ENCODE assay signal across 9 mouse cellular contexts in genomic region chr10:77583795-77584422, GRCm38 (mm10). TPM values are rescaled to one million over a fixed set of nuclear protein-coding genes. Genes with fewer than 3 reads are reported as not detected.
DNase-seq lines count a peak whose midpoint lies in the region; ATAC-seq and TF ChIP-seq lines count a peak whose summit lies in the region.
"Had no signal": no experiment of that assay in that cellular context is flagged by ENCODE, and none has a peak within 500 bp of the region (broad histone marks: within the 10 kb centered on the region; RNA-seq: fewer than 3 reads in every experiment).

No protein-coding gene starts in this region.

- H3K27ac ChIP-seq in hindbrain, postnatal 0 days, result no peak overlapping the region
- no peak overlapping the region for H3K27ac ChIP-seq in hindbrain, embryonic 10.5 days
- H3K27ac ChIP-seq in cortical plate, adult 2 months (ENCODE audit: insufficient read depth, low read length), result no peak overlapping the region
- H3K27ac ChIP-seq: lung, embryonic 15.5 days had no signal

- no peak for TF ChIP-seq POLR2A in cortical plate, adult 2 months (IDR thresholded peaks at IDR 0.05; ENCODE audit: extremely low read depth, insufficient read depth, low read length)

- H3K27me3 ChIP-seq in hindbrain, postnatal 0 days (ENCODE audit: insufficient read depth, low read length), result no peaks in the 10 kb centered on the region
- H3K27me3 ChIP-seq in hindbrain, embryonic 10.5 days (ENCODE audit: insufficient read depth, poor library complexity, severe bottlenecking), result no peaks in the 10 kb centered on the region
- H3K27me3 ChIP-seq: lung, embryonic 15.5 days had no signal

- H3K9me3 ChIP-seq in hindbrain, postnatal 0 days (ENCODE audit: low read length), result no peaks in the 10 kb centered on the region
- H3K9me3 ChIP-seq in hindbrain, embryonic 10.5 days, result no peaks in the 10 kb centered on the region
- H3K9me3 ChIP-seq: lung, embryonic 15.5 days had no signal

- no peaks in the 10 kb centered on the region for H3K36me3 ChIP-seq in hindbrain, postnatal 0 days (ENCODE audit: insufficient read depth, low read length)
- H3K36me3 ChIP-seq in hindbrain, embryonic 10.5 days, result peaks cover 31% of the 10 kb centered on the region

- 0 out of 2 replicates have a peak overlapping the region, but pooled peaks have one; percentile 7 for H3K4me2 ChIP-seq in hindbrain, postnatal 0 days (ENCODE audit: low read depth, low read length)

- no peak for ATAC-seq in hindbrain, postnatal 0 days
- ATAC-seq in megakaryocyte-erythroid progenitor cell, adult 5-6 weeks (replicated peaks; ENCODE audit: low FRiP score, low TSS enrichment, poor library complexity, severe bottlenecking), result peak; percentile 65
- no peak for ATAC-seq in inflammation-experienced regulatory T-cells, adult 6 months

- DNase-seq in hindbrain, postnatal 0 days (ENCODE audit: low spot score), result peak; percentile 20
- DNase-seq in hindbrain, embryonic 10.5 days (ENCODE audit: low spot score), result no peak
- peak; percentile 40 to 41 for DNase-seq in kidney, adult 8-10 months
- no peak for DNase-seq in thymus, postnatal 4 days
- DNase-seq in right cerebral cortex, postnatal 4 days, result no peak

- H3K4me3 ChIP-seq in hindbrain, postnatal 0 days (ENCODE audit: low read length), result no peak overlapping the region
- H3K4me3 ChIP-seq in hindbrain, embryonic 10.5 days, result no peak overlapping the region
- peak overlapping the region; percentile 17 for H3K4me3 ChIP-seq in cortical plate, adult 2 months (ENCODE audit: insufficient read depth, low read length)
- H3K4me3 ChIP-seq: lung, embryonic 15.5 days had no signal

- H3K9ac ChIP-seq in hindbrain, postnatal 0 days (replicated peaks; ENCODE audit: low read length), result no peak overlapping the region
- H3K9ac ChIP-seq: lung, embryonic 15.5 days had no signal

- 64% methylated on average over 10 of the region's 10 CpGs for WGBS in hindbrain, postnatal 0 days
- 78% methylated on average over 10 of the region's 10 CpGs for WGBS in hindbrain, embryonic 10.5 days

- 0 out of 2 replicates have a peak, but pooled peaks cover 12% of the 10 kb centered on the region for H3K4me1 ChIP-seq in hindbrain, postnatal 0 days (ENCODE audit: insufficient read depth, low read length)
- H3K4me1 ChIP-seq in hindbrain, embryonic 10.5 days (replicated peaks), result peaks cover 42% of the 10 kb centered on the region
- H3K4me1 ChIP-seq in cortical plate, adult 2 months (ENCODE audit: control insufficient read depth, insufficient read depth, low read length), result peaks cover 12% of the 10 kb centered on the region

- TF ChIP-seq CTCF in hindbrain, postnatal 0 days (IDR thresholded peaks at IDR 0.05; ENCODE audit: low read depth), result no peak
- TF ChIP-seq CTCF in cortical plate, adult 2 months (IDR thresholded peaks at IDR 0.05; ENCODE audit: extremely low read depth, insufficient read depth, low read length), result no peak

RNA-seq across cellular contexts. Expression of gene Pttg1ip, which starts 2.4 kb away (rescaled TPM):
- 85.9 and 94.0 TPM in 2 replicates for total RNA-seq in hindbrain, postnatal 0 days (2014; rRNA removed)
- 87.3 and 87.5 TPM in 2 replicates for polyA plus RNA-seq in hindbrain, postnatal 0 days (2015; fragmentation: Nextera tagmentation; extraction: Ambion mirVana)
- polyA plus RNA-seq in hindbrain, embryonic 10.5 days (2016; fragmentation: Nextera tagmentation; extraction: Ambion mirVana), result 66.6 and 67.2 TPM in 2 replicates
- 111 and 113 TPM in 2 replicates for polyA plus RNA-seq in cortical plate, adult 2 months (2012; rRNA removed)
- 31.7 and 48.4 TPM in 2 replicates for total RNA-seq in megakaryocyte-erythroid progenitor cell, adult 5-6 weeks (2014; fragmentation: Nextera tagmentation)
- 36.3 and 37.6 TPM in 2 replicates for total RNA-seq in megakaryocyte-erythroid progenitor cell, adult 5-6 weeks (2017)
- polyA plus RNA-seq in inflammation-experienced regulatory T-cells, adult 6 months (2017; shearing (Covaris generic)), result 100 to 1,000 TPM in 2 of 3 experiments, 10 to 100 TPM in 1; 83.7 to 113 (median 112) TPM

RNA-seq across cellular contexts. Expression of gene Sumo3, which starts 22.0 kb away (rescaled TPM):
- total RNA-seq in hindbrain, postnatal 0 days (2014; rRNA removed), result 217 and 218 TPM in 2 replicates
- polyA plus RNA-seq in hindbrain, postnatal 0 days (2015; fragmentation: Nextera tagmentation; extraction: Ambion mirVana), result 330 and 348 TPM in 2 replicates
- polyA plus RNA-seq in hindbrain, embryonic 10.5 days (2016; fragmentation: Nextera tagmentation; extraction: Ambion mirVana), result 336 and 389 TPM in 2 replicates
- polyA plus RNA-seq in cortical plate, adult 2 months (2012; rRNA removed), result 270 and 272 TPM in 2 replicates
- 71.3 and 81.0 TPM in 2 replicates for total RNA-seq in megakaryocyte-erythroid progenitor cell, adult 5-6 weeks (2014; fragmentation: Nextera tagmentation)
- total RNA-seq in megakaryocyte-erythroid progenitor cell, adult 5-6 weeks (2017), result 150 and 265 TPM in 2 replicates
- 10 to 100 TPM; 73.1 to 90.7 (median 74.3) TPM for polyA plus RNA-seq in inflammation-experienced regulatory T-cells, adult 6 months (2017; shearing (Covaris generic))

RNA-seq across cellular contexts. Expression of gene Gm49325, which starts 22.1 kb away (rescaled TPM):
- 4.0 TPM in 1 of 2 replicates, not detected in the other for total RNA-seq in hindbrain, postnatal 0 days (2014; rRNA removed)
- polyA plus RNA-seq in hindbrain, postnatal 0 days (2015; fragmentation: Nextera tagmentation; extraction: Ambion mirVana), result 11.1 and 12.8 TPM in 2 replicates
- 4.4 TPM in 1 of 2 replicates, not detected in the other for polyA plus RNA-seq in hindbrain, embryonic 10.5 days (2016; fragmentation: Nextera tagmentation; extraction: Ambion mirVana)
- polyA plus RNA-seq in cortical plate, adult 2 months (2012; rRNA removed), result 9.3 TPM in 1 of 2 replicates, not detected in the other
- total RNA-seq in megakaryocyte-erythroid progenitor cell, adult 5-6 weeks (2014; fragmentation: Nextera tagmentation), result not detected in 2 replicates
- total RNA-seq in megakaryocyte-erythroid progenitor cell, adult 5-6 weeks (2017), result not detected in 2 replicates
- polyA plus RNA-seq in inflammation-experienced regulatory T-cells, adult 6 months (2017; shearing (Covaris generic)), result 10 to 100 TPM in 1 of 3 experiments, 1 to 10 TPM in 1, not detected in 1; 3.6 to 10.0 TPM

RNA-seq across cellular contexts. Expression of gene Ube2g2, which starts 38.2 kb away (rescaled TPM):
- 45.1 and 48.3 TPM in 2 replicates for total RNA-seq in hindbrain, postnatal 0 days (2014; rRNA removed)
- 65.8 and 73.8 TPM in 2 replicates for polyA plus RNA-seq in hindbrain, postnatal 0 days (2015; fragmentation: Nextera tagmentation; extraction: Ambion mirVana)
- 100 and 103 TPM in 2 replicates for polyA plus RNA-seq in hindbrain, embryonic 10.5 days (2016; fragmentation: Nextera tagmentation; extraction: Ambion mirVana)
- 38.8 and 40.7 TPM in 2 replicates for polyA plus RNA-seq in cortical plate, adult 2 months (2012; rRNA removed)
- 39.4 and 43.2 TPM in 2 replicates for total RNA-seq in megakaryocyte-erythroid progenitor cell, adult 5-6 weeks (2014; fragmentation: Nextera tagmentation)
- total RNA-seq in megakaryocyte-erythroid progenitor cell, adult 5-6 weeks (2017), result 48.1 and 50.7 TPM in 2 replicates
- 10 to 100 TPM; 41.1 to 55.4 (median 50.1) TPM for polyA plus RNA-seq in inflammation-experienced regulatory T-cells, adult 6 months (2017; shearing (Covaris generic))

RNA-seq across cellular contexts. Expression of gene Itgb2, which starts 53.9 kb away (rescaled TPM):
- total RNA-seq in hindbrain, postnatal 0 days (2014; rRNA removed), result 0.68 and 1.9 TPM in 2 replicates
- polyA plus RNA-seq in hindbrain, postnatal 0 days (2015; fragmentation: Nextera tagmentation; extraction: Ambion mirVana), result 0.87 and 1.0 TPM in 2 replicates
- 1.0 and 1.2 TPM in 2 replicates for polyA plus RNA-seq in hindbrain, embryonic 10.5 days (2016; fragmentation: Nextera tagmentation; extraction: Ambion mirVana)
- 6.1 and 7.3 TPM in 2 replicates for polyA plus RNA-seq in cortical plate, adult 2 months (2012; rRNA removed)
- 10.4 and 26.2 TPM in 2 replicates for total RNA-seq in megakaryocyte-erythroid progenitor cell, adult 5-6 weeks (2014; fragmentation: Nextera tagmentation)
- total RNA-seq in megakaryocyte-erythroid progenitor cell, adult 5-6 weeks (2017), result 13.2 and 14.2 TPM in 2 replicates
- 100 to 1,000 TPM; 493 to 517 (median 499) TPM for polyA plus RNA-seq in inflammation-experienced regulatory T-cells, adult 6 months (2017; shearing (Covaris generic))

Comparison
In these comparisons a context has a peak if more than half of its experiments do, and no peak if none do; other contexts are left out.
1. DNase-seq: peak in hindbrain, postnatal 0 days (single experiment) and kidney, adult 8-10 months (2 of 2); none in hindbrain, embryonic 10.5 days (single experiment), thymus, postnatal 4 days (single experiment) and right cerebral cortex, postnatal 4 days (single experiment).